Mouse (Mus musculus) kidney, embryonic 14.5 days (tissue): Measurements from ENCODE around the gene Rpl19. TPM values are rescaled to one million over a fixed set of nuclear protein-coding genes. Genes with fewer than 3 reads are reported as not detected.
A peak's percentile ranks its signal among the peaks of the same experiment; 100 is the strongest.

Source experiments
- ATAC-seq: fragments of 200-750 bp; cut with Nextera tagmentation; 2 replicates; pipeline ENCODE4 v1.8.0; 2017; ENCODE audit warnings: moderate number of reproducible peaks, mild to moderate bottlenecking, moderate TSS enrichment, moderate library complexity; ENCODE audit not compliant: low FRiP score, low TSS enrichment
- H3K27ac ChIP-seq: fragments of 300-500 bp; sonication (generic); 2 replicates; pipeline ENCODE4 v1.5.1; 2014; ENCODE audit warnings: low read depth, mild to moderate bottlenecking, low read length, moderate library complexity, mixed read lengths
- H3K27me3 ChIP-seq: fragments of 300-500 bp; sonication (generic); 2 replicates; pipeline ENCODE4 v1.6.1; 2014; ENCODE audit warnings: mild to moderate bottlenecking, low read length; ENCODE audit not compliant: control insufficient read depth, insufficient read depth
- H3K36me3 ChIP-seq: fragments of 300-500 bp; sonication (generic); 2 replicates; pipeline ENCODE4 v1.6.1; 2014; ENCODE audit warnings: low read length, mixed read lengths; ENCODE audit not compliant: control insufficient read depth, insufficient read depth
- H3K4me1 ChIP-seq: fragments of 300-500 bp; sonication (generic); 2 replicates; pipeline ENCODE4 v1.6.1; 2014; ENCODE audit warnings: low read length, mixed read lengths; ENCODE audit not compliant: control insufficient read depth, insufficient read depth
- H3K4me2 ChIP-seq: fragments of 300-500 bp; sonication (generic); replicated peaks from 2 replicates; pipeline ENCODE4 v1.6.1; 2014; ENCODE audit warnings: low read depth, mild to moderate bottlenecking, low read length
- H3K4me3 ChIP-seq: fragments of 300-500 bp; sonication (generic); 2 replicates; pipeline ENCODE4 v1.5.1; 2014; ENCODE audit warnings: mild to moderate bottlenecking, low read length
- H3K9ac ChIP-seq: fragments of 300-500 bp; sonication (generic); 2 replicates; pipeline ENCODE4 v1.6.1; 2014; ENCODE audit warnings: low read depth, mild to moderate bottlenecking, low read length, moderate library complexity
- H3K9me3 ChIP-seq: fragments of 300-500 bp; sonication (generic); 2 replicates; pipeline ENCODE4 v1.6.1; 2016; ENCODE audit warnings: low read length; ENCODE audit not compliant: control insufficient read depth
- WGBS: fragments of 180-500 bp; shearing (Covaris S2); extraction: QIAGEN DNeasy Blood & Tissue Kit; methylation state at CpG from one replicate; pipeline ENCODE4 v1.1.7; 2014; 5-methylcytosine and 5-hydroxymethylcytosine counted together
- microRNA-seq: library from miRNA; unstranded; fragments of <30 nt; microRNA quantifications from one replicate; pipeline ENCODE4, GENCODE M21; 2016
- polyA plus RNA-seq: library from polyadenylated mRNA; unstranded; fragments of >200 nt; fragmentation: Nextera tagmentation; extraction: Ambion mirVana; gene quantifications from 2 replicates; pipeline ENCODE4 v1.2.1, GENCODE M21; 2014

Gene Rpl19
- polyA plus RNA-seq, 1 experiment from 2014 or later, result 1,236 TPM

- 75% methylated on average over 3 of the region's 3 CpGs for WGBS
- ATAC-seq, result no peak
These were observed 34.9 kb downstream of the Rpl19 start for GRCm38 (mm10) chr11:98061441-98061840.

DNA sequence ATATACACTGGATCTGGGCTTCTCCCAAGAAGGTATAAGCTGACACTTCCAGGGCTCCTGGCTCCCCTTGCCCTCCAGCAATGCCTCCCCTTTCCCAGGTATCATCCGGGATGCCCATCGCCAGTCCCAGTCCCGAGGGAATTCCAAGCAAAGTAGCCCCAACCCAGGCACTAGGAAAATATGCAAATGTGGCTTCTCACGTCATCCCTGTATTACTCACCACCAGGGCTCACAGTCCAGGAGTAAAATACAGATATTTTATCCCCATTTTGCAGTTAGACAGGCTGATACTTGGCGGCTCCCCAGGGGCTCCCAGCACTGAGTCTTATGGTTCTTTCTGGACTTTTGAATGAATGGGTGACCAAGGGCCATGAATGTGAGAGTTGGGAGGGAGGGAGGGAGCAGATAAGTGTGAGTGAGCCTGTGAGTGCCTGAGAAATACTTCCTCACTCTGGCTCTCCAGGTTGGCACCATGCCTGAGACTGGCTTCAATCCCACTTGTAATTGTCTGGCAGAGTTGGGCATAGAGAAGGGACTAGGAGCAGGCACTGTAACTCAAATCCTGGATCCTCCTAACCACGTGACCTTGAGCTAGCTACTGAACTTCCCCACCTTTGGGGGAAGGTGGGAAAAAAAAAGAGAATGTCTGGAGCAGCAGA, 35.5 kb downstream of the Rpl19 start:
- no peak overlapping the region for H3K27ac ChIP-seq
- no peak overlapping the region for H3K9ac ChIP-seq
- no peak overlapping the region for H3K4me2 ChIP-seq
- no peak for ATAC-seq
- no peaks in the 10 kb centered on the region for H3K36me3 ChIP-seq
- no peaks in the 10 kb centered on the region for H3K27me3 ChIP-seq
- peaks cover 2% of the 10 kb centered on the region; the same call in 1 of the 2 replicates for H3K9me3 ChIP-seq
- WGBS, result 59% methylated on average over 6 of the region's 6 CpGs
- 0 out of 2 replicates have a peak, but pooled peaks cover 5% of the 10 kb centered on the region for H3K4me1 ChIP-seq
- H3K4me3 ChIP-seq, result no peak overlapping the region

More at GRCm38 (mm10) chr11:98061441-98061840, 34.9 kb downstream of the Rpl19 start:
- H3K9me3 ChIP-seq, result no peaks in the 10 kb centered on the region
- no peak overlapping the region for H3K9ac ChIP-seq
- H3K4me1 ChIP-seq, result 0 out of 2 replicates have a peak, but pooled peaks cover 5% of the 10 kb centered on the region
- no peak overlapping the region for H3K4me2 ChIP-seq
- H3K36me3 ChIP-seq, result no peaks in the 10 kb centered on the region
- H3K4me3 ChIP-seq, result no peak overlapping the region
- no peak overlapping the region for H3K27ac ChIP-seq
- H3K27me3 ChIP-seq, result no peaks in the 10 kb centered on the region

DNA sequence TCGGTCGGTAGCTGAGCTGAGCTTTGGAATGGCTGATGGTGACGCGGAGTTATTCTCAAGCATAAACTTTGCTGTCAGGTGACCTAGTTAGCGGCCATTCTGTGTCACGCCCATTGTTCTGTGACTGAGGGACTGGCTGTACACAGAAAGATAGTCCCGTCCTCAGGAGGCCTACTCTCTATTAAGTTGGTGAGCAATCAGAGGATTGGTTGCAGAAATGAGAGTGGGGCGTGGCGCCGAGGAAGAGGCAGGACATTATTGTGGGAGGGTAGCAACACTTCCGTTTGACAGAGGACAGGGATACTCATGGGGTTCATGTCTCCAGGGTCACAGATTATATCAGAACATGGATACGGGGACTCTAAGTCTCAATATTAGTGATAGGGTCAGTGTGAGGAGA, 39.7 kb downstream of the Rpl19 start:
- H3K4me3 ChIP-seq, result no peak overlapping the region
- no peak overlapping the region for H3K9ac ChIP-seq
- no peaks in the 10 kb centered on the region for H3K27me3 ChIP-seq
- H3K4me1 ChIP-seq, result no peaks in the 10 kb centered on the region
- ATAC-seq, result no peak
- no peak overlapping the region for H3K4me2 ChIP-seq
- 95% methylated on average over 12 of the region's 12 CpGs for WGBS
- H3K36me3 ChIP-seq, result no peaks in the 10 kb centered on the region
- H3K27ac ChIP-seq, result no peak overlapping the region
- H3K9me3 ChIP-seq, result peaks cover 8% of the 10 kb centered on the region; the same call in 1 of the 2 replicates

DNA sequence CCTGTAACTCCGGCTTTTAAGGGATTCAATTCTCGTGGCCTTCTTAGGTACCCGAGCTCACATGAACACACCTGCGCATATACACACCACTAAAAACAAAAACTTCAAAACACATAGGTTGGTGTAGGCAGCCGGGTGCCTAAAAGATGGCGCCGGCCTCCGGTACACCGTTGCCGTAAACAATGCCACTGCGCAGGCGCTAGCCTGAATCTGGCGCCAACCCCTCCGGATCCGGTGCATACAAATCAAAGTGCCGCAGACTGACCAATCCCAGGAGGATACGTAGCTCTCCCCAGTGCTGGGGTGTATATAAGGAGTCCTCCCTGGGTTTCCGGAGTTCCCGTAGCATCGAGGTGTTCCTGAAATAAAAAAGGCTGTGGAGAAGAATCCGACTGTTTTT, 40.7 kb downstream of the Rpl19 start:
- Histone ChIP-seq H3K4me1 (no peaks in the 10 kb centered on the region), H3K4me2 (no peak overlapping the region), H3K4me3 (no peak overlapping the region), H3K27ac (no peak overlapping the region), H3K9ac (no peak overlapping the region), H3K9me3 (peaks cover 8% of the 10 kb centered on the region; the same call in 1 of the 2 replicates), H3K36me3 (no peaks in the 10 kb centered on the region), H3K27me3 (no peaks in the 10 kb centered on the region)
- ATAC-seq, result no peak
- WGBS, result 96% methylated on average over 21 of the region's 21 CpGs

- no peak overlapping the region for H3K27ac ChIP-seq
- no peaks in the 10 kb centered on the region for H3K27me3 ChIP-seq
- H3K4me1 ChIP-seq, result no peaks in the 10 kb centered on the region
- no peak for ATAC-seq
- H3K4me3 ChIP-seq, result no peak overlapping the region
- H3K4me2 ChIP-seq, result no peak overlapping the region
- no peaks in the 10 kb centered on the region for H3K9me3 ChIP-seq
- no peaks in the 10 kb centered on the region for H3K36me3 ChIP-seq
- no peak overlapping the region for H3K9ac ChIP-seq
- 90% methylated on average over 4 of the region's 4 CpGs for WGBS
These were observed 46.9 kb downstream of the Rpl19 start for GRCm38 (mm10) chr11:98073442-98073841.

DNA sequence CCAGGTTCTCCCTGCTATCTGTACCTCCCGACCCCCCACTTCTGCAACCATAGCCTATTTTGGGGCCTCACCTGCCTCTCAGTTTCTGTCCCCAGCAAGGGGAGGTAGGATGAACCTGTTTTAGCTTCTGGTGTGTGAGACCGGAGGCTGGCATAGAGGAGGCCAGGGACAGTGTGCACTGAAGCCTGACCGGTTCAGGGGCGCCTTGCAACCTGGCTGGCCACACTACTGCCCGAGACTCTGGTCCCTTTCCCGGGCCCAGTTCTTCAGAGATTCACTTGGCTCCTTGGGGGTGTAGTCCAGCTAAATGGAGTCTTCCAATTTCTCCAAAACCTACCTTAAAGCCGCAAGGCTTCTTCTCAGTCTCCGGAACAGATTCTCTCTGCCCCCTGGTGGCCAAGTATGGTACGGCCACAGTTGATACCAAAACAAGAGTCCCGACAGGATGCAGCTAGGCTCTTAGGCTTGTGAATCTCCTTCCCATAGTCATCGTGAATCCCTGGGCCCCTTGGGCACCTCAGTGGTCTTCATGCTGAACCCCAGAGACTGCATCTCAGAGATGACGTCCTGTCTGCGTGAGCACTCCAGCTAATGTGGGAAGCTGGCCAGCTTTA, 48.8 kb downstream of the Rpl19 start:
- no peaks in the 10 kb centered on the region for H3K27me3 ChIP-seq
- ATAC-seq, result peak; percentile 72
- no peak overlapping the region for H3K9ac ChIP-seq
- no peak overlapping the region for H3K4me3 ChIP-seq
- WGBS, result 23% methylated on average over 13 of the region's 13 CpGs
- no peaks in the 10 kb centered on the region for H3K9me3 ChIP-seq
- no peaks in the 10 kb centered on the region for H3K4me1 ChIP-seq
- H3K4me2 ChIP-seq, result peak overlapping the region; percentile 24
- H3K27ac ChIP-seq, result no peak overlapping the region
- H3K36me3 ChIP-seq, result no peaks in the 10 kb centered on the region

GRCm38 (mm10) chr11:98077086-98077485, 50.6 kb downstream of the Rpl19 start:
- Histone ChIP-seq H3K36me3 (no peaks in the 10 kb centered on the region), H3K27ac (no peak overlapping the region), H3K4me3 (no peak overlapping the region), H3K27me3 (no peaks in the 10 kb centered on the region), H3K9ac (no peak overlapping the region), H3K9me3 (no peaks in the 10 kb centered on the region), H3K4me2 (no peak overlapping the region), H3K4me1 (no peaks in the 10 kb centered on the region)
- WGBS, result 82% methylated on average over 8 of the region's 8 CpGs
- no peak for ATAC-seq

Small RNA genes within 50 kb of the gene (microRNA-seq; reads per million reads assigned to microRNA genes)
- gene Gm27597, result not detected

Other genes with a start within 250 kb of the Rpl19 start
- 695 and 947 TPM in 2 replicates for gene Rpl23, start 244.3 kb upstream of the Rpl19 start, polyA plus RNA-seq
- gene Lasp1, start 227.7 kb upstream of the Rpl19 start, polyA plus RNA-seq, result 46.9 and 57.2 TPM in 2 replicates
- gene B230217C12Rik, start 185.9 kb upstream of the Rpl19 start, polyA plus RNA-seq, result 8.6 and 11.3 TPM in 2 replicates
- gene Fbxo47, start 142.6 kb upstream of the Rpl19 start, polyA plus RNA-seq, result 0.33 and 0.47 TPM in 2 replicates
- 0.69 and 1.7 TPM in 2 replicates for gene Plxdc1, start 40.3 kb upstream of the Rpl19 start, polyA plus RNA-seq
- 9.3 and 16.2 TPM in 2 replicates for gene Arl5c, start 30.5 kb upstream of the Rpl19 start, polyA plus RNA-seq
- gene Cacnb1, start 3.7 kb upstream of the Rpl19 start, polyA plus RNA-seq, result 11.7 and 12.3 TPM in 2 replicates
- gene Stac2, start 26.8 kb downstream of the Rpl19 start, polyA plus RNA-seq, result 3.8 and 4.1 TPM in 2 replicates
- 10.1 and 17.8 TPM in 2 replicates for gene Fbxl20, start 123.7 kb downstream of the Rpl19 start, polyA plus RNA-seq
- 62.5 and 76.6 TPM in 2 replicates for gene Med1, start 166.6 kb downstream of the Rpl19 start, polyA plus RNA-seq
- gene Cdk12, start 176.3 kb downstream of the Rpl19 start, polyA plus RNA-seq, result 16.1 and 18.3 TPM in 2 replicates